Mouse (Mus musculus) urinary bladder, postnatal 4 days (tissue): ENCODE results near the gene Gm10424.
"Not testable (repeated sequence)": the region's sequence is repeated elsewhere in the genome, so short reads cannot be mapped to it uniquely, and the experiment has no call there.

Experiments
- DNase-seq, 2 experiments: peaks; one replicate each; pipeline ENCODE4 v3.0.0; 2021 to 2022; ENCODE audit warnings: low spot score in 2 of 2

The Gm10424 gene

DNA sequence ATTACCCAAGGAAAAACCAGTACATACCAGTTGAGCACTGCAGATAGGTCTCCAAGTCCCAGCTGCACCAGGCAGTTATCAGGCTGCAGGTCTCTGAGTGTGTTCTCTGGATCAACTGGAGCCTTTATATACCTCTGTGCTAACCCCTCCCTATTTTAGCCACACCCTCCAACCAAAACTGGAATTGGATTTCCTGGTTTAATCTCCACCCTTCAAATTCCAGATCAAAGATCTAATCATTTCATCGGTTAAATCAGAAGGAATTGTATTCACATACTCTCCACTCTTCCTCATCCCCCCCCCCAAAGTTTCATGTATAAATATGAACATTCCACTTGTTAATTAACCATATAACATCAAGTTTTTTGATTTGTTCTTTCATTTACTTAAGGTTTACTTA lies at the start of gene Gm10424:
Gene Gm10424, minus strand, starts transcription at position 101 of the 400 bp plus-strand sequence.
- DNase-seq: not testable (repeated sequence)

DNA sequence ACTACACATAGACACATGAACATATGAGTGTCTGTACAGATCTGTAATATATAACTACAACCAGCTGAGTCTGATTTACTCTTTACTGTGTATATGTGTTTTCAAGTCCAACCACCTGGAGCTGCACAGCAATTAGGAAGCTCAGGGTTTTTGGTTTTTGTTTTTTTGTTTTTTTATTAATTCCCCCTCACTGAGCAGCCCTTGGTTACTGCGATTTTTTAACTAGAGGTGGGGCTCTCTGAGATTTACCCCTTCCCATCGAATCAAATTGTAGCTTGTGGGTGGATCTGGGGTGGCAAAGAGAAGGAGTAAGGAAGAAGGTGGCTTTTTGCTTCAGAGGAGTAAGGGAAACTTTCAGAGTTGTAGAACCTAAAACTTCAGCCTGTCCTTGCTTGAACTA lies 33.0 kb upstream of the Gm10424 start, which contains the start of gene Gm3259:
Gene Gm3259, plus strand, starts transcription at position 301 of the 400 bp plus-strand sequence.
- not testable (repeated sequence) for DNase-seq
